Mouse (Mus musculus) adrenal gland, adult 18-20 months (tissue): Measurements from ENCODE around the gene Erp27. TPM values are rescaled to one million over a fixed set of nuclear protein-coding genes. Genes with fewer than 3 reads are reported as not detected.

Experiments
- DNase-seq, 2 experiments: peaks; one replicate each; pipeline ENCODE4 v3.0.0; 2021 to 2022; ENCODE audit warnings: low spot score in 2 of 2
- total RNA-seq, 2 experiments: library from RNA; stranded (reverse); gene quantifications; 1 replicate in 1 of 2; 2 replicates in 1 of 2; pipeline ENCODE4 v1.2.3; 2021

Gene Erp27
- total RNA-seq, 2 experiments from 2014 or later = not detected

DNA sequence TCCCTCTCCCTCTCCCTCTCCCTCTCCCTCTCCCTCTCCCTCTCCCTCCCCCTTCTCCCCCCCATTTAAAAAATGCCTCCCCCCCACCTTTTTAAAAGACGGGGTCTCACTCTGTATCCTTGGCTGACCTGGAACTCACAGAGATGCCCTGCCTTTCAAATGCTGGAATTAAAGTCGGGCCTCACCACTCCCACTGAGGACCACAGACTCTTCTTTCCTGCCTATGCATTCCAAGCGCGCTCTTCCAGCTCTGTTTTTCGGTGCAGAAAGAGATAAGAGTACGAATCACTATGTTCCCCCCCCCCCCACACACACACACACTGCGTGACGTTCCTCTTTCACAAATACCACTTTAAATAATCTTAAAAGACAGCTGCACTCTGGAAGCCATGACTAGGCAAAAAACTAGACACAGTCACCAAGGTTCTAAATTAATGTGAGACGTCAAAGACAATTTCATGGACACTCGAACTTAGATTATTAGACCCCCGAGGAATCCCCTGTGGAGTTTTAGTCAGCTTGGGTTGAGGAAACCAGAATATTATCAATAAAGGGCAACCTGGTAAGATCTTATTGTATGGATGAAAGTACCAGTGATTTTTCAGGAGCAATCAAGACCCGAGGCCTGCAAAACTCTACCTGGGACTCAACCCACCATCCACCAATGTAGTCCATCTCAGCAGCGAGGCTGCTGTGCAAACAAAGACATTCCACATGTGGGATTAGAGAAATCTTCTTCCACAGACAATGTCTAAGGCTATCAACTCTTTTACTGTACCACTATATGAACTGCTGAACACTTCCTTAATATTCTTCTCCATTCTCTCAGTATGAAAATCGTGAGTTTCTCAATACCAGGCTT, 17.6 kb upstream of the Erp27 start:
- DNase-seq = no peak

GRCm38 (mm10) chr6:136938331-136939126, 16.5 kb upstream of the Erp27 start:
- DNase-seq = peak in 1 of 2 experiments; percentile 8

GRCm38 (mm10) chr6:136937117-136937516, 15.1 kb upstream of the Erp27 start:
- no peak for DNase-seq

- DNase-seq = no peak
Measured at GRCm38 (mm10) chr6:136936361-136936760, 14.4 kb upstream of the Erp27 start.

DNA sequence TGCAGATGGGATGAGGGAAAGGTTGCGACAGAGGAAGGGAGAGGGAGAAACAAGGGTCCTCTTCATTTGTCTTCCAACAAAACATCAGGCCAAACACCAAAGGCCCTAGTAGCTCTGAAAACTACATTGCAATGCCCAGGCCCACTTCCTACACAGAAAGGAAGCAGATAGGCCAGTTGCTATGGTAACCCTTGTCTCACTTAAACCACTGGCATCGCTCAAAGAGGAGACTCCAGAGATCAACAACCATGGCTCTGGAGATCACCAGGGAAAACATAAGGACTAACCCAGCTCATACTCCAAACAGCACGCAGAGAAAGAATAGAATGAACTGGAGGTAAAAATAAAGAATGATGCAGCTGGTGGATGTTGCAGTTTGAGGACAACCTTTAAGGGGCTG, 13.3 kb upstream of the Erp27 start:
- no peak for DNase-seq

DNA sequence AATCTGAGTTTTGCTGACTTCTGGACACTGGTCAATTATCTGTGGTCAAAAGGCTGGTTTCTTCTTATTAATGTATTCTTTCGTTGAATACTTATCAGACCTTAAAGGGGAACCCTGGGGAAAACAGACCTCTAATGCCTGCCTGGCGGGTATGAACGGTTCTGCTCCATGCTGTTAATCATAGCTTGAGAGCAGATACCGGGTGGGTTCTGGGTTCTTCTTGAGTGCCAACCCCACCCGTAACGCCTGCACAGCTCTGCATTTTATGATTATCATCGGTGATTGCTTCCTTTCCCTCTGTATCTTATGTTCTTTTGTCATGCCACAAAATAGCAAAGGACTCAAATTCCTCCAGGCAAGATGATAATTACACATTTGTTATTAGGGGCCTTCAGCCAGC, 12.1 kb upstream of the Erp27 start:
- no peak for DNase-seq

DNA sequence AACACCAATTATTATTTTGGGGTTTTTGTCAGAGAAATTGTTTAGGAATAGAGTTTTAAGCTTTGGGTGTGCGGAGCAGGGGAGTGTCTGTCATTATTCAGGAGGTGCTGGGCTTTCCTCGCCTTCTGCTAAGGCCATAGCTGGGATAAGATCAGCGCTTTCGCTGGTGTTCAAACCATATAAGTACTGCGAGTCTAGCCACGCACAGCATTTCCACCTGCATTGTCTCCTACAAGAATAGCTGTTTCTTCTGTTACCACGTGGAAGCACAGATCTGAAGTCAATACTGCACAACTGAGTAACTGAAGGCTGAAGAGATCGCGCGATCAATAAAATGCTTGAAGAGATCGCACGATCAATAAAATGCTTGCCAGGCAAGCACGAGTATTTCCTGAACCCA, 9.3 kb upstream of the Erp27 start:
- DNase-seq = no peak

GRCm38 (mm10) chr6:136930677-136931076, 8.7 kb upstream of the Erp27 start:
- no peak for DNase-seq

DNA sequence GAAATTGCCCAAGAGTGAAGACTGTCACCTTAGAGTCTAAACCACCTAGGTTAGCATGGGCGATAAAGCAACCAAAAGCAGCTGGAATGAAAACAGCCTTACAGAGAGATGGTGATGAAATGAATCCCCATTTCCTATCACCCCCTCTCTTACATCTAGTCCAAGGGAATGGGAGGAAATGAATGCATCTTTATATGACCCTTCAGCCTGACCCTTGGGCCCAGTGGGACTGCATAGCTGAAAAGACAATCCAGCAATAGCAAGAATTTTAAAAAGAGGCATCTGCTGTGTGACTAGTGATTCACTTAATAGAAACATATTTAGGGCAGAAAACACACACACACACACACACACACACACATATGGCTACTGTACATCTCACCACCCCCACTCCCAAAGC, 5.6 kb upstream of the Erp27 start:
- DNase-seq = no peak

- DNase-seq = no peak
Measured at GRCm38 (mm10) chr6:136925049-136925448, 3.1 kb upstream of the Erp27 start.

GRCm38 (mm10) chr6:136923532-136923931, 1.6 kb upstream of the Erp27 start, which contains the start of gene Pde6h:
Pde6h (plus strand) TSS chr6:136923832.
- no peak for DNase-seq

DNA sequence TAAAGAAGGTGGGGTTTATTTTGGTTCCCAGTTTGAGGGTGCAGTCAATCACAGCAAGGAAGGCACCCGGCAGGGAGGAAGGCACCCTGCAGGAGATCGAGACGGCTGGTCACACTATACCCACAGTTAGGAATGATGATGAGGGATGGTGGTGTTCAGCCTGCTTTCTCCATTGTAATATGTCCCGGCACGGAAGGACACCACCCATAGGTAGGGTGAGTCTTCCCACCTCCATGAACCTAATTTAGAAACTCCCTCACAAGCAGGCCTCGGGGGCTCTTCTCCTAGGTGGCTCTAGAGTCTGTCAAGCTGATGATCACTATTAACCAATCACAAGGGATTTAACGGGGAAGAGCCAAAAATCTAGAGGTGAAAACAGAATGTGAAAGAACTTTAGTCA, 891 bp upstream of the Erp27 start:
- no peak for DNase-seq

GRCm38 (mm10) chr6:136921601-136922000, 379 bp downstream of the Erp27 start:
- DNase-seq = no peak

DNA sequence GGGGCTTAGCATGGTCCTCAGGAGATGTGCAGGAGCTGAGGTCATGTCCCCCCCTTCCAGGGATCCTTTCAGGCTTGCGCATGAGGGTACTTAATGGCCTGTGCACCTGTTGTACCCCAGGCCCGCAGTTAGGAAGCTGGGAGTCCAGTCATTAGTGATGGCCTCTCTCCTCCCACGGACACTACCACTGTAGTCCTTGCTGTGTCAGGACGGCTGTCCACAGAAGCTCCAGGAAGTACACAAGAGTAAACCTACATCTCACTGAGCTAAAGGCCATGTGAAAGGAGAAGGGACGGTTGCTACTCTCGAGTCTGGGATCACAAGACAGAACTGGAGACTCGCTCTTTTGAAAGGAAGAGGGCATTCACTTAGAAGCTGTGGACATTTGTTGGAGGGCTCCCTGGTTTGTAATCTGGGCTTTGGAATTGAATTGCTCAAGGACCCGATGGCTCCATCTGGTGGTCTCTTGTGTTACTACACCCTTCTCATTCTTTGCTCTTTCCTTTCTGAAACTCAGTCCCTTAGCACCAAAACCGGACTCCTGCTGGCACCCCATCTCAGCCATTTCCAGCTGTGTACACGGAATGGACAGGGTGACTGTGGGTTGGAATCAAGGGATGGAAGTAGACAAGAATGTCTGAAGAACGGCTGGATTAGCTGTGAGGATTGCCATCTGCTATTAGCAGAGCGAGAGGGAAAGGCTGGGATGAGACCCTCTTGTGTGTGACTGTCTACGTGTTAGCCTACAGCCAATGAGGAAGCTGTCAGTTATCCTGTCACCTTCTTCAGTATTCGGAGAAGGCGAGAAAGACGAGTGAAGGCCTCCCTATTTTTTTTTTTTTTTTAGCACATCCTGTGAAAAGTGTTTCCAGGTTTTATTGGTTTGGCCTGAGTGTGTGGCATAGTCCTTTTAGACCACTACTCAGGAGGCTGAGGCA, 1.4 kb downstream of the Erp27 start:
- peak; percentile 69 to 76 for DNase-seq

DNA sequence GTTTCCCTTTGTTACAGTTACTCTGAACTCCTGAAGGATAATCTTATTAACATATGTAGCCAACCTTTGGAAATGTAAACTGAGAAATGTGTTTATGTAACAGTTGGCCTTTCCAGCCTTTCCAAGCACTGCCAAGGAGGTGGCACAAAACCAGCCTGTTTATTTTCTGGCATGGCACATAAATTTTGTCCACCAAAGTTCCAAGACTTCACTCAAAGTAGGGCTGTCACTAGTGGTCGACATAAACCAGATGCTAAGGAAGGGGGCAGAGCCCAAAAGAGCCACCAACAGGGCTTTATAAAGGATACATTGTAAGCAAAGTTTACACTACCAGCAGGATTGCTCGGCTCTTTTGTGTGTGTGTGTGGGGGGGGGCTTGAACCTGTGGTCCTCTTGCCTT, 4.1 kb downstream of the Erp27 start:
- no peak for DNase-seq

- no peak for DNase-seq
Measured at GRCm38 (mm10) chr6:136915721-136916395, 6.1 kb downstream of the Erp27 start.

- DNase-seq = no peak
Measured at GRCm38 (mm10) chr6:136914234-136914633, 7.7 kb downstream of the Erp27 start.

GRCm38 (mm10) chr6:136913384-136914126, 8.4 kb downstream of the Erp27 start:
- DNase-seq = no peak

- DNase-seq = no peak
Measured at GRCm38 (mm10) chr6:136912751-136913265, 9.2 kb downstream of the Erp27 start.
